Mouse (Mus musculus) heart, adult 8-10 months (tissue): ENCODE measurements around the gene Rtf1. TPM values are rescaled to one million over a fixed set of nuclear protein-coding genes. Genes with fewer than 3 reads are reported as not detected.

Experiments
- DNase-seq: peaks from one replicate; pipeline ENCODE4 v3.0.0; 2022; ENCODE audit warnings: low spot score
- total RNA-seq, 4 experiments: library from RNA; stranded (reverse); gene quantifications; 2 replicates each; pipeline ENCODE4 v1.2.4; 2022

The Rtf1 gene
- total RNA-seq, 4 experiments from 2014 or later, result 22.5 to 25.6 (median 24.1) TPM

DNA sequence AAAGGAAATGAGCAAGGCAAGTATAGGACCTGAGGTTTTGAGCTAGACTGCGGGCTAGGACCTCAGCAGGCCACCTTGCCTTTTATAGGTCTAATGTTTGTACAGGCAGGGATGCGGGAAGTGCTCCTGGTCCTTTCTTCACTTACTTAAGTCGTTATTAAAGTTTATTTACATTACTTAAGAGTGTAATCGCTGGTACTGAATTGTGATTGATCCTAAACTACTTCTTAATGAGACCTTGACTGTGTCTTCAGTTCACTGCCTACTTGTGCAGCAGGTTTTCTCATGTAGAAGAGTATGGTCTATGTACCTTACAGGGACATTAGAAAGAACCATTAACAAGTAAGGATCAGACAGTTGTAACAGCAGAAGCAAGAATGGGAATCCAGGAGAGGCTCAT, 55.9 kb downstream of the Rtf1 start:
- DNase-seq, result no peak

DNA sequence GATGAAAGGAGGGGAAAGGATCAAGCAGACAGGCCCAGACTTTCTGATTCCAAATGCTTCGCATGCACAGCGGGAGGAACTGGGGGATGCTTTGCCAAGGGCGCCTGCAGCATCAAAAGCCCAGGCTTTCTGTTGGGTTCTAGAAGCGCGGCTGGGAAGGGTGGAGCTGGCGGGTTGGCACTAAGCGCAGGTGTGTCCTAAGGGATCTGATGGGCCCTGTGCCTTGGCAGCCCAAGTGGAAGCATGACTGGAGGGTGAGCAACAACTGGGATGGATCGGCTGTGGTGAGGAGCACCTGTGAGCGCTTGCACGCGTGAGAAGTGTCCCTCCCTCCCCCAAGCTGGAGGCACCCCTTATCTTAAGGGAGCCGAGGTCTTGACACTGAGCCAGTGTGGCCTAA, 62.3 kb downstream of the Rtf1 start:
- DNase-seq, result no peak

DNA sequence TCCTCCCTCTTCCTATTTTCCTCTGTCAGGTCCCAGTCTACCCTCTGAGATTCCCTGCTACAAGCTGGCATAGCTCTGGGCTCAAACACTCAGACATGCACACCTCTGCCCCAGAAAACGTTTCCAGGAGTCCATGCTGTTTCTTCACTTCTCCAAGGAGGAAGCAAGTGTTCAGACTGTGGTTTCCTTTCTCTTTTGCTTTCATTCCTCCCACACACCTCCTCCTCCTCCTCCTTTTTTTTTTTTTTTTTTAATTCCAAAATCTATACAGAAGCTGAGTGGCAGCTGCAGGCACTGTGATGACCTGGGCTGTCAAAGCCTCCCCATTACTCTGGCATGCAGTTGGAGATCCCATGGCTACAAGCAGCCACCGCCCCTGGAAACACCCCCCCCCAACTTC, 65.7 kb downstream of the Rtf1 start:
- no peak for DNase-seq

DNA sequence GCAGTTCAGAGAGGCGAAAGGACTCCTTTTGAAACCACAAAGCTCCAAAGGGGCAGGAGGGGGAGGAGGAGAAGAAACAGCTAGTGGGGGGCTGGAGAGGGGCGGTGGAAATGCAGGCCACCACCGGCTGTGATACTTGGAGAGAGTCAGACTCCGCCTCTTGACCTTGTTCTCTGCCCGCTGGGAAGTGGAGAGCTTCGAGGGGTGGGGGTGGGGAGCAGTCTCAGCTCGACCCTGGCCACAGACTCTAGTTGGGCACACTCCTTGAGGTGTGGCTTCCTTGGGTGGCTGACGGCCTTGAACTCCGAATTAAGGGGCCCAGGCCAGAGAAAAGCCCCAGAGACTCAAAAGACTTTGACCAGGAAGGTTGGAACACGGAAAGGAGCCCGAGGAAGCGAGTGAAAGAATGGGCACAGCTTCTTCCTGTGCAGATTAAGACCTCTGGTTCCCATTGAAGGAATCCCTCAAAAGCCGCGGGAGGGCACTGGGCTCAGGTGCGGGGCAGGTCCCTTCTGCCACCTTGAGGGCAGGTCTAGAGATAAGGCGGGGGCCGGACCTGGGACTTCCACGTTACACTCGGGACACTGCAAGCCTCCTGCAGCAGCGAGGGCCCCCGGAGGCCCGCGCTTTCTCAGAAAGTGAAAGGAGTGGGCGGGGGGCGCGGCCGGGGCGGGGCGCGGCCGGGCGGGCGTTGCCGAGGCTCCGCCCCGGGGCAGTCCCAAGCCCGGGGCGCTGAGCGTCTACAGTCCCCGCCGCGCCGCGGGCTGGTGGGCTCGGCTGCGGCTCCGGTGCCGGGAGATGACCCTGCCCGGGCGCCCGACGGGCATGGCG, 66.9 kb downstream of the Rtf1 start, which contains the start of gene Itpka:
TSS of gene Itpka (plus strand) at position 757 of the 831 bp plus-strand sequence.
- peak; percentile 26 for DNase-seq

DNA sequence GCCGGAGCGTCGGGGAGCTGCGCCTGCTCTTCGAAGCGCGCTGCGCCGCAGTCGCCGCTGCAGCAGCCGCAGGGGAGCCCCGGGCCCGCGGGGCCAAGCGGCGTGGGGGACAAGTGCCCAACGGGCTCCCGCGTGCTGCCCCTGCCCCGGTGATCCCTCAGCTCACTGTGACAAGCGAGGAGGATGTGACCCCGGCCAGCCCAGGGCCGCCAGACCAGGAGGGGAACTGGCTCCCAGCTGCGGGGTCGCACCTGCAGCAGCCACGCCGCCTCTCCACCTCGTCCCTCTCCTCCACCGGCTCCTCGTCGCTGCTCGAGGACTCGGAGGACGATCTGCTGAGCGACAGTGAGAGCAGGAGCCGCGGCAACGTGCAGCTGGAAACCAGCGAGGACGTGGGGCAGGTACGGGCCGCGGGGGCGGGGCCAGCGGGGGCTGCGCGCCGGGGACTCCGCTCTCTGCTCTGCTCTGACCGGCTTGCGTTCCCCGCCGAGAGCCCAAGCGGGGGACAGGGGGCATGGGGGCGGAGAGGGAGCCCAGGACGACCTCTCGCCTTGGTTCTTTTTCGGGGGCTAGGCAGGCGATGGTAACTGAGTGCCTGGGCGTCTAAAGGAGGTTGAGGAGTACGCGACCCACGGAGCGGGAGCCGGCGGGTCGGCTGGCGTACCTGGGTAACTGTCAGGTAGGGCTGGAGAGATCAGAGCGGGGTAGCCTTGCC, 67.8 kb downstream of the Rtf1 start:
- DNase-seq, result no peak

DNA sequence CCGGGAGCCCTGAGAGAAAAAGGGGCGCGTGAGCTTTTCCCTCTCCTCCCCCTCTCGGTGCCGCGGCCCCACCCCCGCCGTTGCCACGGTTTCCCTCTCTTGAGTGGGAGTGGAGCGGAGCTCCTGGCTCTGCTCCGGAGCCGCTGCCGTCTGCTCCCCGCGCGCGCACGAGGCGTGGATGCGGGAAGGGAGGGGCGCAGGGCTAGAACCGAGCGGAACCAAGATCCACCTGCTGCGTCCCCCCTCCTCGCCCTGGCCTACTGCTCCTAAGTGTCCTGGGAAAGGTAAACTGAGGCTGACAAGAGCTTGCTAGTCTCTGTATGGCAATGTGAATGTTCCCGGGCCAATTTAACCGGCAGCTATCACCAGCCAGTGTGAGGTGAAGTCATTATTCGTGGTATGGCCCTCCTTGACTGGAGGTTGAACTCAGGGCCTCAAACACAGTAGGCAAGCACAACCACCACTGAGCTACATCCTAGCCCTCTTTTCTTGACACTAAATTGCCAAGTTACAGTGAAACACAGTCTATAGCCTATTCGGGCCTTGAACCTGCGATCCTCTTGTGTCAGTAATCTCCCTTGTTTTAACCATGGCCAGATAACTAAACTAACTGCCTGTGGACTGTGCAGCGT, 68.4 kb downstream of the Rtf1 start:
- no peak for DNase-seq

DNA sequence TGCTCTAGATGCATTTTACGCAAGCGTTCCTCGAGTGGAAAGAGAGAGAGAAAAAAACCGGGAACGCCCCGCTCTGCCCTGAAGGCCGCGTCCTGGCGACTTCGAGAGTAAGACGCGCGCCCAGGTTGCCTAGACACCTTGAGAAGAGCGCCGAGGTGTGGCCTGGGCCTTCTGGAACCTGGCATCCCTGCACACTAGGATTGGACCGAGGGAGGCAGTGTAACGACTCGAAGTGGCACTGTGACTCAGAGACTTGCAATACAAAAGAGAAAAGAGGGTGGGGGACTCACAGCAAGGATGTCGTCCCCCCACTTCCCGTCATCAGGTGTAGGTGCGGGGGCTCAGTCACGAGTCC, 68.9 kb downstream of the Rtf1 start:
- DNase-seq, result no peak

DNA sequence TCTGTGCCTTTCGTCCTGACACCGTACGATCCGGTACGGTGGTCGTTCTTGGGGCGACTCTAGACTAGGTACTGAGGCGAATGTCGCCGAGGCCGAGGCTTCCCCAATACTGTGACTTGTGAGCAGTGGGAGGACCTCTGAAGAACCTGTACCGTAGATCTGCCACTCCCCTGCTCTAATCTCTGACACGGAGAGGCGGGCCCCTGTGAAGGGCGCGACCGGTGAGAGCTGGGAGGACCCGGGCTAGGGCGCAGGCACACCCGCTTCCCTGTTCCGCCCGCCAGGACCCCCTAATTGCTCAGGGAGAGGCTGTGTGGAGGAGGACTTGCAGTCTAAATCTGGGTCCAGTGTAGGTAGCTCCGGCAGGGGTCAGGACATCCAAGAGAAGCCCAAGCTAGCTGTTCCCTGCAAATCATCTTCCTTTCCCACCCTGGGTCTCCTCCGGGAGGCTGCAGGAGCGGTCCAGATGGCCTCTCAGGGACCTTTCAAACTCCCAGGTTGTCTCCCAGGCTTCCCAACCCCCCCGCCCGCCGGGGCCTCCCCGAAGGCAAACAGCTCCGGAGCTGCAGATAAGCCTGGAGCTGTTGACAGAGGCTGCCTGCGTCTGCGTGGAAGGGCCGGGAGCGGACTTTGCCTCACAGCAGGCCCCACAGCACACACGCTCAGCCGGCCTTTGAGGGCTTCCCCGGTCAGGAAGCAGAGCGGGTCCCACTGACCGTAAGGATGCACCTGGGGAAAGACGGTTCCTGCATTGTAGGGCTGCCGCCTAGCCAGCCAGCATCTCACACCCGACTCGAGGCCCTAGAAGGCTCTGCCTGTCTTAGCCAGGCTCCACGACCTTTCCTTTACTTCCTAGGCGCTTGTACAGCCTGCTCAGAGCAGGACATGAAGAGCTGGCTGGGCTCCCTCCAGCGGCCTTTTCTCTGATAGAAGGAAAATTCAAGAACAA, 69.6 kb downstream of the Rtf1 start:
- no peak for DNase-seq

DNA sequence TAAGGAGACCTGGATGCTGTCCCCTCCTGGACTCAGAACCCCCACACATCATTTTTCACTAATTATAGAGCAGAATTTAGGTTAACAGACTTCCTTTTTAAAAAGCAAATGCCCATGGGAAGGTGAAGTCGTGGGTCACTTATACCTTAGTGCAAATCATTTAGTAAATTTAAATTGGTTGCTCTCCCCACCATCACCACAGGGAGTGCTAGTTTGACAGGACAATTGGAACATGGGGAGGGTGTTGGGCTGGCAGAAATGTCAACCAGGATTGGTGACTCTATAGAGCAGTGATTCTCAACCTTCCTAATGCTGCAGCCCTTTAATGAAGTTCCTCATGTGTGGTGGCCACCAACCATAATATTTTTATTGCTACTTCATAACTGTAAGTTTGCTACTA, 70.4 kb downstream of the Rtf1 start:
- no peak for DNase-seq

DNA sequence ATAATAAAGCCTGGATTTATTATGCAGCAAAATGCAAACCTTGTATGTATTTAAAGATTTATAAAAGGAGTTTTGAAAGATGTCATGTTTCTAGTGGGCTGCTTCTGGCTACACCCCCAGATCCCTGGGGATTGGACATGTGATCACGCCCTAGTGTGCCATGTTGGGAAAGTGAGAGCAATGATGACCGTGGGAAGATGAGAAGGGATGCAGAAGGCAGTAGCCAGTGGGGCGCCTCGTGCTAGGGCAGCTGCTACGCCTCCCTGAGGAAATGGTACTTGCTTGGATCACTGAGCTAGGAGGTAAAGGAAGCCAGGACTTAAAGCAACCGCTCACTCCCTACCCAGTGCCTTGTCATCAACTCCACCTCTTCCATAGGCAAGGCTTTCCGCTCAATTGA, 72.7 kb downstream of the Rtf1 start:
- no peak for DNase-seq

DNA sequence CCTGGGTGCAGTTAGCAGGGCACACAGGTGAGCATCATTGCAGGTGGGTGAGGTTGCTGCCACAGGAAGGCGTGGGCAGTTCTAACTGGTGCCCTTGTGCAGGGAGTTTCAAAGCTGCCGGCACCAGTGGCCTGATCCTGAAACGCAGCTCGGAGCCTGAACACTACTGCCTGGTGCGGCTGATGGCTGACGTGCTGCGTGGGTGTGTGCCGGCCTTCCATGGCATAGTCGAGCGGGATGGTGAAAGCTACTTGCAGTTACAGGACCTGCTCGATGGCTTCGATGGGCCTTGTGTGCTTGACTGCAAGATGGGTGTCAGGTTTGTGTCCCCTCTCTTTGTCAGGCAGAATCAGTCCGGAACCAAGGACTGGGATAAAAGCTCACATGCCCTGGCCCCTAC, 74.4 kb downstream of the Rtf1 start:
- no peak for DNase-seq

DNA sequence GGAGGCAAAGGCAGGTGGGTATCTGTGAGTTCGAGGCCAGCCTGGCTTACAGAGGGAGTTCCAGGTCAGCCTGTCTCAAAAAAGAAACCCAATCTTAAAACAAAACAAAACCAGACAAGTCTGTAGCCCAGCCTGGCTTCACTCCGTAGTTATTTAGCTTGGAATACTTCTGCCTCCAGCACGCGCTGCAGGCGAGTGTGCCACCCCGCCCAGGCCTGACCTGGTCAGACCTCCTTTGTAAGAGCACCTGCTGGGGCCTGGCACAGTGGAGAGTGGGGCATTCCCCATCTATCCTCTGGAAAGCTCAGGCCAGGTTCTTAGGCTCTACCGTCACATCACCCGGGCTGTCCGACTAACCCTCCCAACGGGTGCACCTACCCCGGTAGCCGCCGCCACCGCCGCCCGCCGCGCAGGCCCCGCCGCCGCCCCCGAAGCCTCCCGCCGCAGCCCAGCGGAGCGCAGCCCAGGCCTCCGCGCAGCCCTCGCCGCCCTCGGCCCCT, 82.8 kb downstream of the Rtf1 start:
- no peak for DNase-seq

DNA sequence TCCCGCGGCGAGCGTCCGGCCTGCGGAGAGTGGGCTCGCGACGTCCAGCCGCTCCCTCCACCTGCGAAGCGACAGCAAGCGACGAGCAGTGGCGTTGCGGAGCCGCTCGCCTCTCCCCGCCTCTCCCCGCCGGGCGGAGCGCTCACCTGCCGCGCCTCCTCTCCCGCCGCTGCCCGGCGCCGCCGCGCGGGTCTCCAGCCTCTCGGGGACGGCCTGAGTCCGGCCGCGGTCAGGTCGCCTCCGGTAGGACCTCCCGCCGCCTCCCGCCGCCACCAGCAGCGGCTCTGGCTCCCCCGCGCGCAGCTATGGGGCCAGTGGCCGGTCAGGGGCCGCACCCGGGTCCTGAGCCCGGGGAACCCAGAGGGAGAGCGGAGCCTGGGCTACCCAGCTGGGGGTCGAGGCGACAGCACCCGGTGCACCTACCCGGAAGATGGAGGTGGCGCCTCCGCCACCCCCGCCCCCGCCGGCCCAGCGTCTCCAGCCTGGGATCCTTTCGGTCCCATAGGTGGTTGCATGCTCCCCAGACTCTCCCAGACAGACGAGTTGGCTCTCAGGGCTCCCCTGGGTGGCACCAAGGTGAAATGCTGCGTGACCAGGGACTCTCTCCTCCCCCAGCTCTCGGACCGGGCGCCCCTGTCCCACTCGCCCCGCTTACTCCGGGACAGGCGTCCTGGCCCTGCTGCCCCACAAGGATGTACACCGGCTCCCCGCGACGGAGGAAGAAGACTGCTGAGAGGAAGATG, 83.4 kb downstream of the Rtf1 start:
- no peak for DNase-seq

DNA sequence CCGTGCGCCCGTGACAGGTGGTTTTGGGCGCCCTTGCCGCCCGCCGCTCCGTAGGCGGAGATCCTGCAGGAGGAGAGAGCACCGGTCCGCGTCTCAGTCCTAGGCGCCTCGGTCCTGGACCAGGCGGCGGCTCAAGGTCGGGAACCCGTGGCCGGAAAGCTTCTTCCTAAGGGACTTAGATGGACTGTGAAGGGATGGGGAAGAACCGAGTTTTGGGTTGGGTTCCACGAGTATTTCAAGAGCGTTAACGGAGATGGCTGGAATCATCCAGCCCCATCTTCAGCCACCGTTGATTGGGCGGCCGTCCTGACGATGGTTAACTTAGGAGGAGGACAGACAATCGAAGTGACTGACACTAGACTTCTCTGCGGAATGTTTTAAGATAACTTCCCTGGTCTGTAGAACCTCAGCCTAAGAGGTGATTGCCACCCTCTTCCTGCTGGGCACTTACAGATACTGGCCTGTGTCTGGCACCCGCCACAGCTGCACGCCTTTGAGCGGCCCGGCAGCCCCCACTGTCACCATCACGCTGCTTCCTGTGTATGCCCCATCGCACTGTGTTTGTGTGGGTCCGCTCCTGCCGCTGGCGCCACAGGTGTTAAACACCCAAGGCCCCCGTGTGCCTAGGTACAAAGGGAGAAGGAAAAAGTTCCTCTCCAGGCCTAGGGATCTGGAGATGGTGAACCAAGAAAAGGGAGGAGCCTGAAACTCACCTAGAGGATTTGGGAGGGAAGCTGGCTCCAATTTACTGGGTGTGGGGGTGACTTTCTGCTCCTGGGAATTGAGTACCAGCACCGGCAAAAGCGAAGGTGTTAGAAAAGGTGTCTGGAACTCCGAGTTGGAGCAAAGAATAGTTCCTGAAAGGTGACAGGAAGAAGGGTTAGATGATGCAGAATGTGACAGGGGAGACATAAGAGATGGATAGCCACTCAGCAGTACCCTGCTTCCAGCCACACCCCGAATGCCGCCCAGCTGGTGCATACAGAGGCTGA, 84.3 kb downstream of the Rtf1 start:
- DNase-seq, result no peak

DNA sequence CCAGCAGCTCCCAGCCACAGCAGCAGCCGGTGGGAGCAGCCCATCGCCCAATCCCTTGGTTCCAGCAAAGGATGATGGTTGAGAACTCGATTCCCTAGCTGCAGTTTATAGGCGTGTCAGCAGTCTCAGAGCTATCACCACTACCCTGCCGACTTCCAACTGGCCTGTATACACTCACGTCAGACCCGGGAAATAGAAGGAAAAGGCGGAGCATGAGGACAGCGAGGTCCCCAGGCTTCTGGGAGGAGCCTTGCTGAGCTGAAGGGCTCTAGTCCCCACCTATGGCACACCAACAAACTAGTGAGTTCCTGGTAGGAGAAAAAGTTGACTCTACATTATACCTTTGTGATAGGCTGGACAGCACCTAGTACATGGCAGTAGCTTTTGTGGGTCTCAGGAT, 85.4 kb downstream of the Rtf1 start, which contains the start of gene Ltk:
TSS of gene Ltk (minus strand) at position 181 of the 400 bp plus-strand sequence.
- no peak for DNase-seq

DNA sequence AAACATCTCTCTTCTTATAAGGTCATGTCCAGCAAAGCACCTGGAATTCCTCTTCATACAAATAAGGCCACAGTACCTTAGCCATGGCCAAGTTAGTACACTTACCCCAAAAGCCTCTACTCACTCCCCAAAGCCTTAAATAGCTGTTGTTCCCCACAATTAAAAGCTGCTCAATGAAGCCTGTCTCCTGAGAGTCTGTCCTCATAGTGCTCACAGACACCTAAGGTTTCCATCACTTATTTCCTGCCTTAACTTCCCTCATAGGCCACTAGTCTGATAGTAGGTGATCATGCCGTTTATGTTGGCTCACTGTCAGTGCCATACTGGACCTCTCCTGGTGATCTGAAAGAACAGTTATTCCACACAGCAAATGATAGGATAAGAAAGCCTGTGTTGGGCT, 87.4 kb downstream of the Rtf1 start:
- DNase-seq, result no peak

DNA sequence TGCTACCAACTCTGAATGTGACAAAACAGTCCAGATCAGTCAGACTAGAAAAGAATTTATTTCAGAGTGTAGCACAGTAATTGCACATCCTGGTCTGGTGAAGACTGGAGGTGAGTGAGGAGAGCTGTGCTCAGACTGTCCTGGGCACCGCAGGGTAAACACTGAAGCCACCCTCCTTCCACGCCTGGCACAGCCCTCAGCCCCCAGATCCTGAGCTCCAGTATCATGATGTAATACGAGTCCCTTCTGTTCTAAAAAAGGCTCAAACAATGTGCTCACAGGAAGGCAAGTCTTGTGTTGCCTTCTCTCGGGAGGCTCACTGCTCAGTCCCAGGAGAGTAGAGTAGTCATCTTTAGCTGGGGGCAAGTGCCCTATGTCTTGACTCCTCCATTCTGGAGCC, 89.1 kb downstream of the Rtf1 start:
- no peak for DNase-seq

DNA sequence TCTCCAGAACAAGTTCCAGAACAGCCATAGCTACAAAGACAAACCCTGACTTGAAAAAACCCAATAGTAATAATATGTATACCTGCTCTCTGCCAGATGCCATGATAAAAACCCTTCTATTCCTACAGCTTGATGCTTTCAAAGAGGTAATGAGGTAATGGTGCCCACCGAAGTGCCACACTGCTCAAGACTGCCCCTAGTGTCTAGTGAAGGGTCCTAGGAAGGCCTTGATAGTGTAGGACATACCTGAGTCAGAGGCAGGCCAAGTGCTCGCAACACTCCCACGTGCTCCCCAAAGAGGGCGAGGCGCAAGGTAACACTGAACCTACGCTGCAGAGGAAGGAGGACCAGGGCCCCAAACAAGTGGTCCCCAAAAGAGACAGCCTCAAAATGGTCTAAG, 92.4 kb downstream of the Rtf1 start:
- no peak for DNase-seq
